Mouse (Mus musculus): Measurements from ENCODE around the gene Gm17655. TPM values are rescaled to one million over a fixed set of nuclear protein-coding genes. Genes with fewer than 3 reads are reported as not detected.
"Not testable (repeated sequence)": the region's sequence is repeated elsewhere in the genome, so short reads cannot be mapped to it uniquely, and the experiment has no call there.

Gene Gm17655
- polyA plus RNA-seq (2015; fragmentation: Nextera tagmentation; extraction: Ambion mirVana): 3.2 and 4.4 TPM in 2 replicates

- 95% methylated on average over 2 of the region's 2 CpGs for WGBS
- H3K9me3 ChIP-seq: peaks cover 21% of the 10 kb centered on the region
- not testable (repeated sequence) for H3K4me1 ChIP-seq; ATAC-seq (replicated peaks); H3K4me2 ChIP-seq; H3K9ac ChIP-seq; H3K27ac ChIP-seq; H3K27me3 ChIP-seq (replicated peaks); H3K4me3 ChIP-seq; H3K36me3 ChIP-seq (replicated peaks)
Observed at GRCm38 (mm10) chr5:110072413-110072812, at the start of gene Gm17655. Gene Gm17655, minus strand, starts transcription at chr5:110072513.

DNA sequence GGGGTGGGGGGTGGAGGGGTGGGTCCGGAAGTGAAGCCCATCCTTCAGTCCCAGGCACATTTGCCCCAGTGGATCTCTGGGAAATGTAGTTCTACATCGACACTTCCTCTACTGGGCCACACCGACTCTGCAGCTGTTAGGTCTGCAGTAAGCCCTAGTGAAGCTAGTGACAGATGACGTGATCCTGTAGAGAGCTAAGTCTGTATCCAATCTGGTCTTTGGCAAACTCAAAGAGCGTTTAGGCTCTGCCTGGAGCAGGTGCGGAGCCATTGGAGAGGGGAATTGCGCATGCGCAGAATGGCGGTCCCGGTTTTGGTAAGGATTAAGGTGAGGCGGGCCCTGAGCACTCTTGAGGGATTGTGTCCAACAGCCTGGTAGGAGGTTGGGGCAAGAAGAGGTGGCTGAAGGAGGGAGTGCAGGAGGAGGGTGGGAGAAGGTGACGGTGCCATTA, 37.7 kb upstream of the Gm17655 start, which contains the start of gene Zfp605:
Gene Zfp605 (plus strand): TSS at position 102 of the 451 bp plus-strand sequence.
- Histone ChIP-seq H3K27ac (peak within 1 kb of the TSS; percentile 96), H3K4me1 (peaks cover 21% of the 10 kb centered on the region), H3K4me2 (peak within 1 kb of the TSS; percentile 55), H3K36me3 (replicated peaks) (peaks cover 32% of the 10 kb centered on the region), H3K9me3 (no peaks in the 10 kb centered on the region), H3K9ac (peak within 1 kb of the TSS; percentile 68), H3K4me3 (peak within 1 kb of the TSS; percentile 71), H3K27me3 (replicated peaks) (no peaks in the 10 kb centered on the region)
- WGBS: under 1% methylated on average over 12 of the region's 12 CpGs
- peak; percentile 71 for ATAC-seq (replicated peaks)

- Histone ChIP-seq H3K9me3 (no peaks in the 10 kb centered on the region), H3K36me3 (replicated peaks) (peaks cover 39% of the 10 kb centered on the region), H3K27me3 (replicated peaks) (no peaks in the 10 kb centered on the region), H3K4me1 (peaks cover 21% of the 10 kb centered on the region), H3K4me2 (peak overlapping the region; percentile 93), H3K4me3 (peak overlapping the region; percentile 74), H3K9ac (peak overlapping the region; percentile 72; the same call in 1 of the 2 replicates), H3K27ac (peak overlapping the region; percentile 97)
- WGBS: under 1% methylated on average over 7 of the region's 7 CpGs
- ATAC-seq (replicated peaks): no peak
Observed at GRCm38 (mm10) chr5:110108305-110108628, 36.0 kb upstream of the Gm17655 start.

DNA sequence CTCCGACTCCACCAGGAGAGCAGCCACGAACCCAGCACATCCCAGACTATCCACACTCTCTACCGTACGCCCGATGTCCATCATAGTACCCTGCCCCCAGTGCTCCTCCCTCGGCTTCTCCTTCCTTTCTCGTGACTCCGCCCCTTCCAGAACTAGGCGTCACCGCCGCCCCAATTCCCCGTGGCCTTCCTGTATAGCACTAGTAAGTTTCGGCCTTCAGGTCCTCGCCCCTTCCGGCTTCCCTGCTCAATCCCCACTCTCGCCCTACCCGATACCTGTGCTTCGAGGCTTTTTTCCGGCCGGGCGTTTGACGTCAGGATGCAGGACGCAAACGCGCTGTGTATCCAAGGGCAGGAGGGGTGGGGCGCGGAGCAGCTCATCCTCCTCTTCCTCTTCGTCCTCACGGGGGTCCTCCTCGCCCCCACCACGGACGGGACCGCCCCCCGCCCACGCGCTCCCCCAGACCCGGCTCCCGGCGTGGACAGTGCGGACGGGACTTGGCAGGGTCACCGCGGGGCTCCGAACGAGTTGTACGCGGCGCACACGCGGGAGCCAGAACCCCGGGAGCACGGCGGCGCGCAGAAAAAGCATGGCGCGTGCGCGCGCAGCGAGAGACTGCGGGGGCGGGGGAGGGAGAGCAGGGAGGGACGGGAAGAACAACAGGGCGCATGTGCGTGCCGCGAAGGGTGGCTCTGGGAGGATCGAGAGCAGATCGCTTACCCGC, 35.4 kb upstream of the Gm17655 start, which contains the start of gene Gtpbp6:
Gene Gtpbp6 (minus strand): TSS at position 617 of the 724 bp plus-strand sequence.
- Histone ChIP-seq H3K4me3 (peak within 1 kb of the TSS; percentile 74), H3K4me1 (peaks cover 21% of the 10 kb centered on the region), H3K9me3 (no peaks in the 10 kb centered on the region), H3K27ac (peak within 1 kb of the TSS; percentile 97), H3K36me3 (replicated peaks) (peaks cover 38% of the 10 kb centered on the region), H3K4me2 (peak within 1 kb of the TSS; percentile 93), H3K9ac (peak within 1 kb of the TSS; percentile 72), H3K27me3 (replicated peaks) (no peaks in the 10 kb centered on the region)
- peak; percentile 81 for ATAC-seq (replicated peaks)
- WGBS: 0% methylated on average over 70 of the region's 71 CpGs

DNA sequence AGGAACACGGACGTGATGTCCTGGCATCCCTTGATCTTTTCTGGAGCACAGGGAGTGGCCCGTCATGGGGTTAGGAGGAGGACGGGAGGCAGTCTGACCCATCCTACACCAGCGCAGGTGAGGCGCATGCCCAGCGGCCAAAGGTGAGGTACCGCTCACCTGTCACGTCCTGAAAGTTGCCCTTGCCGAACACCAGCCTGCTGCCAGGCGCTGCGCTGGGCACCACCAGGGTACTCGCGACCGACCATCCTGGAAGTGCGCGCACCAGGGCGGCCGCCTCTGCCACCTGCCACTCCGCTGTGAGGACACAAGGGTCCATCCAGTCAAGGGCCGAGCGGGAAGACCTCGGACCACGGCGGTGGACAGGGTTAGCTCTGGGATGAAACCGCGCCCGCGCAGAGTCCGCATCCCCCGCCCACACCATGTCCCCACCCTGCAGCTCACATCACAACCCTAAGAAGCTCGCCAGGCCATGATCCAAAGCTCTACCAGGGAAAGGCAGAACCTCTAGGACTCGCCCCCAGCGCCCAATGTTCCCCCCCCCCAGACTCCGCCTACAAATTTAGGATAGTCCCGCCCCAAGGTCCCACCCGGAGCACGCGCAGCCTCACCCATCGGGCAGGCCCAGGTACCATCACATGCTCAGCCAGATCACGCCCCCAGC, 34.7 kb upstream of the Gm17655 start:
- peak; percentile 19 for ATAC-seq (replicated peaks)
- H3K36me3 ChIP-seq (replicated peaks): peaks cover 34% of the 10 kb centered on the region
- peaks cover 24% of the 10 kb centered on the region for H3K4me1 ChIP-seq
- no peaks in the 10 kb centered on the region for H3K27me3 ChIP-seq (replicated peaks)
- H3K4me3 ChIP-seq: peak overlapping the region; percentile 74
- 17% methylated on average over 41 of the region's 41 CpGs for WGBS
- H3K9ac ChIP-seq: peak overlapping the region; percentile 72
- peak overlapping the region; percentile 97 for H3K27ac ChIP-seq
- H3K9me3 ChIP-seq: no peaks in the 10 kb centered on the region
- H3K4me2 ChIP-seq: peak overlapping the region; percentile 93

DNA sequence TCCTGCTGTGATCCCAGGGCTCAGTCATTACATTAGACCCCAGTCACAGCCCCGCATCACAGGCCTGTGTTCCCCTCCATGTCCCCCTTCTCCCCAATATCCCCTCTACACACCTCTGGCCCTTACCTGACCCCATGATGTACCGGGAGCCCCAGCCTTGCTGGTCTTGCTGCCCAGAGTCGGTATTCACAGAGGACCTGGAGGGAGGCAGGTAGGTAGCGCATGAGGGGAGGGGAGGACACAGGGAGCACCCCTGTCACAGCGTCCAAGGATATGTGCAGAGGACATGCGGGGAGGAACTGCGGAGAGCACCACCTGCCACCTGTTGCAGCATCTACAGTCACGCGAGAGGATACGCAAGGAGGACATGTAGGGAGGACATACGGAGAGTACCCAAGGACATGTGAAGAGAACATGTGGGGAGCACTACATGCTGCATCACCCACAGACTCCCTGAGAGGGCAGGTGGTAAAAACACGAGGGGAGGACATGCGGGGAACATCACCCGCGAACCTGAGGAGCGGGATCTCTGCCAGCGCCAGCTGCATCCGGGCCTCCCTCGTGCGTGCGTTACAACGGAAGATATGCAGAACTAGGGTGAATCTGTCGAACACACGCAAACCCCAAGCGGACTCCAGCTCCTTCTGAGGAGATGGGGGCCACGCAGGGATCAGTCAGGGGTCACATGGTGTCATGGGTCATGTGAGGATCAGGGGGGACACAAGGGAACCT, 34.0 kb upstream of the Gm17655 start:
- Histone ChIP-seq H3K27ac (no peak overlapping the region), H3K36me3 (replicated peaks) (peaks cover 28% of the 10 kb centered on the region), H3K4me3 (peak overlapping the region; percentile 74), H3K4me2 (peak overlapping the region; percentile 93), H3K9ac (peak overlapping the region; percentile 72), H3K4me1 (peaks cover 32% of the 10 kb centered on the region), H3K9me3 (no peaks in the 10 kb centered on the region), H3K27me3 (replicated peaks) (no peaks in the 10 kb centered on the region)
- ATAC-seq (replicated peaks): no peak
- WGBS: 94% methylated on average over 26 of the region's 26 CpGs

GRCm38 (mm10) chr5:110104616-110105380, 32.5 kb upstream of the Gm17655 start:
- Histone ChIP-seq H3K9ac (no peak overlapping the region), H3K36me3 (replicated peaks) (peaks cover 28% of the 10 kb centered on the region), H3K9me3 (no peaks in the 10 kb centered on the region), H3K27me3 (replicated peaks) (no peaks in the 10 kb centered on the region), H3K4me3 (no peak overlapping the region), H3K27ac (no peak overlapping the region), H3K4me2 (no peak overlapping the region), H3K4me1 (peaks cover 36% of the 10 kb centered on the region)
- ATAC-seq (replicated peaks): no peak
- 96% methylated on average over 36 of the region's 36 CpGs for WGBS

- H3K9ac ChIP-seq: no peak overlapping the region
- H3K27ac ChIP-seq: no peak overlapping the region
- H3K27me3 ChIP-seq (replicated peaks): no peaks in the 10 kb centered on the region
- no peak overlapping the region for H3K4me2 ChIP-seq
- no peak for ATAC-seq (replicated peaks)
- H3K4me1 ChIP-seq: peaks cover 36% of the 10 kb centered on the region
- H3K36me3 ChIP-seq (replicated peaks): peaks cover 28% of the 10 kb centered on the region
- no peaks in the 10 kb centered on the region for H3K9me3 ChIP-seq
- no peak overlapping the region for H3K4me3 ChIP-seq
- WGBS: 95% methylated on average over 27 of the region's 27 CpGs
Observed at GRCm38 (mm10) chr5:110103901-110104615, 31.7 kb upstream of the Gm17655 start.

DNA sequence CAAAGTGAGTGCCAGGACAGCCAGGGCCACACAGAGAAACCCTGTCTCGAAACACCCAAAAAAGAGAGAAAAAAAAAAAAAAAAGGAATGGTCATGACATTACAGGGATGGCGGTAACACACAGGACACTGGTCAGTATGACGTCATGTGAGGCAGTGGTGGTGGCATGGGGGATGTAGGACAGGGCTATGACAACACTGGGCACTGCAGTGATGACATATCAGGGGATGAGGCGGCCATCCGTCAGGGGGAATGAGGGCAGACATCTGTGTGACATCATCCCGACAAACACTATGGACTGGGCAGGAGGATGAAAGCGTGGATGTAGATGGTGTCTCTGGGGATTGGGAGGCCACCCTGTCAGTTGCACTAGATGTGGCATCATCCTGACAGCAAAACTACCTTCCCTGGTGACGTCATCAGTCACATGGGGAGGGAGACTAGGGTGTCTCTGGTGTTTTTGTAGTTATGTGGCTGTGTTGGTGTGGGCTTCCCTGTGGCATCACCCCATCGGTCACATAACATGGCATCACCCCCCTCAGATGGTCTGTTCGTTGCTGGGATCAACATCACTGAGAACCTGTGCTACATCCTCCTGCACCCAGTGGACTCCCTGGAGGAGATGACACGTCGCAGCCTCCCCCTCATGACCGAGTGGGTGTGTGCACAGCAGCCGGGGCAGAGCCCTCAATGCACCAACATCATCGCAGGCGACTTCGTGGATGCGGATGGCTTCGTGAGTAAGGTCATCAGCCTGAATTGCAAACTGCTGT, 30.7 kb upstream of the Gm17655 start:
- peaks cover 36% of the 10 kb centered on the region for H3K4me1 ChIP-seq
- no peak overlapping the region for H3K27ac ChIP-seq
- H3K9me3 ChIP-seq: no peaks in the 10 kb centered on the region
- no peak overlapping the region for H3K4me3 ChIP-seq
- 95% methylated on average over 19 of the region's 19 CpGs for WGBS
- ATAC-seq (replicated peaks): no peak
- H3K36me3 ChIP-seq (replicated peaks): peaks cover 28% of the 10 kb centered on the region
- no peak overlapping the region for H3K4me2 ChIP-seq
- H3K27me3 ChIP-seq (replicated peaks): no peaks in the 10 kb centered on the region
- H3K9ac ChIP-seq: no peak overlapping the region

GRCm38 (mm10) chr5:110102429-110102828, 30.1 kb upstream of the Gm17655 start:
- peaks cover 28% of the 10 kb centered on the region for H3K36me3 ChIP-seq (replicated peaks)
- no peak for ATAC-seq (replicated peaks)
- no peak overlapping the region for H3K27ac ChIP-seq
- H3K9ac ChIP-seq: no peak overlapping the region
- no peak overlapping the region for H3K4me3 ChIP-seq
- no peaks in the 10 kb centered on the region for H3K27me3 ChIP-seq (replicated peaks)
- 95% methylated on average over 13 of the region's 13 CpGs for WGBS
- peaks cover 36% of the 10 kb centered on the region for H3K4me1 ChIP-seq
- no peak overlapping the region for H3K4me2 ChIP-seq
- H3K9me3 ChIP-seq: no peaks in the 10 kb centered on the region

All from midbrain, embryonic 15.5 days (tissue).